Mouse (Mus musculus): ENCODE data around the gene Slc25a5.
A peak's percentile ranks its signal among the peaks of the same experiment; 100 is the strongest.

Gene Slc25a5

DNA sequence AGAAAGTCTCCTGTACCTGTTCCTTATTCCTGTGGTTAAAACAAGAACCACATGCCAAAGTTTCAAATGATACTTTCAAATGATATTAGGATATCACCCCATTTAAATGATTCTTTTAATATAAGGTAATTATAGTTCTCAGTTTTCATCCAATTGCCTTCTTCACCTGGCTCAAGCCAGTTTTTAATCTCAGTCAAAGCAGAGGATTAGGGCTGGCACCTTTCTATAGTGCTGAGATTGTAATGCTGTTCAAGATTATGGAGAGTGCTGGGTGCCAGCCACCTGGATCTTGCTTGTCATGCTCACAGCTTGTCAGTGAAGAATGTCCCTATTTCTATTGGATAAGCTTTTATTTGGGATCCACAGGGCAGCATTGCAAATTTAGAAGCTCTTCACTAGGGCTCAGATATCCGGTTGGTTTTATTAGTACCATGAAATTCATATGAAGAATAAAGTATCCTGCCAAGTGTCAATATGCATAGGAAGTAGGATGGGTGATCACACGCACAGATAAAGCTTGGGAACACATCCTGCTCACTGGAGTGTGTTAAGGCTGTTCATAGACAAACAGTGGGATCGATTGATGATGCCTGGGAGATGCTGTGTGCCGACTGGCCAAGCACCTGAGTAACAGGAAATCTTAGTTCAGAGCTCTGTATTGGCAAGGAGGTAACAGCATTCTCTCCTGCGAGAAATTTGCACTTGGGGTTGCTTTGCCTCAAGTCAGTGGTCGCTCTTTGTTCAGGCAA lies 3.9 kb downstream of the Slc25a5 start:
- DNase-seq (ENCODE audit: low read depth, low spot score), result no peak

- DNase-seq (ENCODE audit: low read depth, low spot score), result no peak
These were observed 7.7 kb downstream of the Slc25a5 start for GRCm38 (mm10) chrX:36803189-36803588.

- no peak for DNase-seq (ENCODE audit: low read depth, low spot score)
These were observed 8.7 kb downstream of the Slc25a5 start for GRCm38 (mm10) chrX:36804196-36804595.

- peak; percentile 84 for DNase-seq (ENCODE audit: low read depth, low spot score)
These were observed 10.2 kb downstream of the Slc25a5 start for GRCm38 (mm10) chrX:36805466-36806235.

DNA sequence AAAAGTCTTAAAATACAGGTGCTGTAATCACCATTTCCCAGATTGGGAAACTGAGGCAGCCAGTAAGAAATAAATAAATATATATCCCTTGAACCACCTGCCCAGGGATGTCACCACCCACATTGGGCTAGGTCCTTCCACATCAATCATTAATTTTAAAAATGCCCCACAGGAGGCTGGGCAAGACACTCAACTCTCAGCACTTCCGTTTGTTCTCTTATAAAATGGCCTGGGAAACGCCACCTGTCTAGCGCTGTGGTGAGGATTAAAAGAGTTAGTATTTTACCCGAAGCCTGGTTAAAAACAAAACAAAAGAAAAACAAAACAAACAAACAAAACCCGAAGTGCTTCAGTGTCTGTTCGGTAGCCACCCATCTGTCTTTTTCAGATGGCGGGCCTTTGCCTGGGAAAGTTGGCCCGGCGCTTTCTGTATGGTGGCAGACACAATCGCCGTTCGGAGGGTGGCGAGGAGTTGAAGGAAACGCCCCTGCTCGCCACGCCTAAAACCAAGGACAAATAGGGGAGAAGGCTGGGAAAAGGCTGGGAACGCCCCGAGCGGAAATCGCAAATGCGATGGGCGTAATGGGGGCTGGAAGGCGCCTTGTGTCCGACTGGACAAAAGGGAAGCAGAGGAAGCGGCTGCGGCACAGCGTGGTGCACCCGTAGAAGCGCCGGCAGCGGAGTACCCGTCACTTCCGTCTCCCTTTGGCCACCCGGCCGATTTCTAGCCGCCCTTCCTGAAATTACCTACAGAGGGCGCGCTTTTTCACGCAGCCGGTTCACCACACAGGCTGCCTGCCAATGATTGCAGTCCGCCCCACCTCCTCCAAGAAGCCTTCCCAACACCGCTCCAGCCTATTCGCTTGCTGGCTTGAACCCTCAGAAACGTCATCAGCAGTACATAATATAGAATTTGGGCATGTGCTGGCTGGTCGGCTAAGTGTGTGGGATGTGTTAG lies 12.2 kb downstream of the Slc25a5 start:
- DNase-seq (ENCODE audit: low read depth, low spot score), result peak; percentile 97

- no peak for DNase-seq (ENCODE audit: low read depth, low spot score)
These were observed 12.8 kb downstream of the Slc25a5 start for GRCm38 (mm10) chrX:36808318-36808683.

DNA sequence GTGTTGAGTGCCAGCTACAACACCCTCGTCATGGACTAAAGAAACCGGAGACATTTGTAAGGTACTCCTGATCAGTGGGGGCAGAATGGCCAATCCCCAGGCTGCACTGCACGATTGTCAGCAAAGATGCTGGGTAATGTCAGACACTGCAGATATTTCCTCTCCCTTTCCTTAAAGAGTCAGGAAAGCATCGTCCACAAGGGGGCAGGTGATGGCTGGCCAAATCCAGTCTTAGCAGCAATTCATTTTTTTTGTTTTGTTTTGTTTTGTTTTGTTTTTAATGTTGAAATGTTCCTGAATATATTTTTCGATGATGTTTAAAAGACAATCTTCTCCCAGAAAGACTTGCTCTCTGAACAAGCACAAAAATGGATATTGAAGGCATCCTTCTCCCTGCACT lies 15.9 kb downstream of the Slc25a5 start:
- peak; percentile 34 for DNase-seq (ENCODE audit: low read depth, low spot score)

- no peak for DNase-seq (ENCODE audit: low read depth, low spot score)
These were observed 18.8 kb downstream of the Slc25a5 start for GRCm38 (mm10) chrX:36814161-36814836.

- DNase-seq (ENCODE audit: low read depth, low spot score), result no peak
These were observed 19.6 kb downstream of the Slc25a5 start for GRCm38 (mm10) chrX:36815022-36815421.

GRCm38 (mm10) chrX:36815439-36815838 lies 20.0 kb downstream of the Slc25a5 start:
- DNase-seq (ENCODE audit: low read depth, low spot score), result no peak

DNA sequence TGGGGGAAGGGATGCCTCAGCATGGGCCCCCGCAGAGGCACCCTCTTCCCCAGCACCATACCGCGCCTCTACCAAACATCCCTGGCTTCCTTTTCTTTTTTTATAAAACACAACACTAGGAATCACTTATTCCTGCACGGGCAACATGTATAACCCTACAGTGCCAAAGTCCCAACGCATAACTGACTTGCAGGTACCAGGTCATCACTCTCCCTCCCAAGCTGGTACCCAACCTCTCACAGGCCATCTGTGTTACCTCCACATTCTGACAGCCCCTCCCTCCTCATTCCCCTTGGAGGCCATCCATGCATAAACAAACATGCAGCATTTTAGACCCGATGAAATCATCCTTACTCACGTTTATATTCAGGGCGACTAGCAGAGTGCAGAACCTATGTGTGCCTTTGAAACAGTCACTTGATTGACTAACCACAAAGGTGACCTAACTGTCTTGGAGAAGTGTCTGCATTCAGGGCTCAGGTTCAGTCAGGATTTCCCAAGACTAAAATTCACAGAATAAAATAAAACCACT lies 21.0 kb downstream of the Slc25a5 start:
- DNase-seq (ENCODE audit: low read depth, low spot score), result peak; percentile 45

GRCm38 (mm10) chrX:36816953-36817441 lies 21.5 kb downstream of the Slc25a5 start:
- peak; percentile 87 for DNase-seq (ENCODE audit: low read depth, low spot score)

- no peak for DNase-seq (ENCODE audit: low read depth, low spot score)
These were observed 24.1 kb downstream of the Slc25a5 start for GRCm38 (mm10) chrX:36819575-36819974.

DNA sequence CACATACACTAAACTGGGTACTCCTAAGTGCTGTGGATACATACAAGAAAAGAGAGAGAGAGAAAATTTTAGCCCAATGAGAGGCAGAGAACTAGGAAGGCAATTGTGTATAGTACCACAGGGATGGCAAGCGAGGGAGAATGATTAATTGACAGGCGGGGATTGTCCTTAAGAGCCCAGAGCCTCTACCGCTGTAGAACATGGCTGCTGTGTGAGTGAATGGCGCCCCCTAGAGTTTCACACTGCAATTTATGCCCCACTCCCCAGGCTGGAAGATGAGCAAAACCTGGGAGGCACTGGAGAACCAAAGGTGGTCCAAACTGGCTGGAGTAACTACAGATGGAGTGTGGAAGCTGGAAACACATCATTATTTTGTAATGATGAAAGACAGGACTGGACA lies 24.8 kb downstream of the Slc25a5 start:
- peak; percentile 66 for DNase-seq (ENCODE audit: low read depth, low spot score)

DNA sequence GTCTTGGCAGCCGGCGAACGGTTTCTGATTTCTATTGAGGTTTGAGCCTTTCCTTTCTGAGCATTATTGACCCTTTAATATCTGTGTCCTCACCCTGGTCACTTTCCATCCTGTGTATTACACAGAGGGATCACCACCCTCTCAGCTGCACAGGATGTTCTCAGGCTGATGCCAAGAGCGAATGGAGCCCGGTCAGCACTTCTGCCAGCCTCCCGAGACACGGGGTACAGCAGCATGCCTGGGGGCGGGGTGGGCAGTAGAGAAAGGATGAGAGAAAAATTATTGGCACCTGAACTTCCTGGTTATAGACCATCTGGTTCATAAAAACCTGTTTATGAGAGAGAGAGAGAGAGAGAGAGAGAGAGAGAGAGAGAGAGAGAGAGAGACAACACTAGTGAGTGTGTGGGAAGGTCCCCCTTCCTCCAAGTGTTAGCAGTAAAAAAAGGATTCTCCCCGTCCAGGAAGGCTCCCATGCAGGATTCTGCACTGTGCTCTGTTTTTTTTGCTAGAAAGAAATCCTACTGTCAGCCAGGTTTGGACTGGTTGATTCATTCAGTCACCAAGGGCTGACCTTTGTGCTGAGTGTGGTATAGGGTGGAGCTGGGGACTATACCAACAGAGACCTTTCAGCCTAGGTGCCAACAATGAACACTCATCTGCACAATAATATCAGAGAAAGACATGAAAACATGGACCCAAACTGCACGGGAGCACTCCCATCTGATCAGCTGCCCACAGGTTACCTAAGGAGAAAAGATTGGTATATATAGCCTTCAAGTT lies 28.7 kb downstream of the Slc25a5 start:
- DNase-seq (ENCODE audit: low read depth, low spot score), result no peak

GRCm38 (mm10) chrX:36825032-36825431 lies 29.6 kb downstream of the Slc25a5 start:
- no peak for DNase-seq (ENCODE audit: low read depth, low spot score)

GRCm38 (mm10) chrX:36826873-36827272 lies 31.4 kb downstream of the Slc25a5 start:
- DNase-seq (ENCODE audit: low read depth, low spot score), result no peak

DNA sequence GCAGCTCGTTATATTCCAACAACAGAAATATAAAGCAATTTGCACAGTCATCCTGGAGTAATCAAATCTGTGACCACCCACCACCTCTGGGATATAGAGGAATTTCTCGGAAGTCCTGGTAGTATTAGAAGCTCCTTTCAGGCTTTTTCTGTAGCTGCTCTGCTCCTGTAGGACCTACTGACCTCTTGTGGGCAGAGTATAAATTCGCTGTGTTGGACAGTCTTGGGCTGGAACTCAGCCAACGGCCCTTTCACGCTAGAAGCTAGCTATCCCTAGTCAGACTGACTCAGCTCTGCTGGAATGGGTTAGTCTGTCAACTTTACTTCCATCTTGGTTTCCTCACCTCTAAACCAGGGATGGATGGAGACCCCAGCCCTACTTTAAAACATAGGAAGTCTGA lies 34.8 kb downstream of the Slc25a5 start:
- DNase-seq (ENCODE audit: low read depth, low spot score), result peak; percentile 37

DNA sequence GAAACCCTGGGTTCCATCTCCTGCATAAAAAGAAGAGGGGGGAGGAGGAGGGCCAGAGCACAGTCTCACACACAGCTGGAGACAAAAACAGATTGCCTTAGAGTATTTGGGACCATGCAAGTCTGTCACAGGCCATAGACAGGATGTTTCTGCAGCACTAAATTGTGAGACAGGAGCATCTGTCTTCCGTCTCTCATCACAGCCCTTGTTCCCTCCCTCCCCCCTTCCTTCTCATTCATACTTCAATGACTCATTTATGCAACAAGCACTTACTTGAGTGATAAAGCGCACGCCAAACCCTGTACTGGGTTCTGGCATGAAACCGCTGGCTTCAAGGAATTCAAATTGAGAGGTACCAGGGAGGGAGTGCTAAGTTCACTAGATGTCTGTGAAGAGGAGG lies 36.2 kb downstream of the Slc25a5 start:
- DNase-seq (ENCODE audit: low read depth, low spot score), result no peak

Data from R1 (cell line).